21 mouse cellular contexts compared by ENCODE assay signal in the genomic region with DNA sequence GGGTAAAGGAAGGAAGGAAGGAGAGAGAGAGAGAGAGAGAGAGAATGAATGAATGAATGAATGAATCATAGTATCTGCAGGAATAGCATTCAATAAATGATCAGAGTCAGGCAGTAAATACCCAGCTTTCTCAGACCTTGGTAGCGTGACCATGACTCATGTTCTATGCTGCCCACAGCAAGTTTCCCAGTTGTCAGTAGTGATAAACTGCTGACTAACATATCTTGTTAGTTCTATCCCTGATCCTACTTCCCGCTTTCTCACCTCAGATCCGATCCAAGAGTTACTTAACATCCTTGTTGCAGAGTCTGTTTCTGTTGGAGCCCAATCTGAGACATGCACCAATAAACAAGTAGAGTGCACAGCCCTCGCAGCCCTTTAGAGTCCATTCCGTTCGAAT.
DNase-seq lines count a peak whose midpoint lies in the region; ATAC-seq and TF ChIP-seq lines count a peak whose summit lies in the region.
"Had no signal": no experiment of that assay in that cellular context is flagged by ENCODE, and none has a peak within 500 bp of the region (broad histone marks: within the 10 kb centered on the region; RNA-seq: fewer than 3 reads in every experiment).

No protein-coding gene starts in this region.

- peak; percentile 82 for ATAC-seq in frontal cortex, adult (ENCODE audit: low TSS enrichment)
- ATAC-seq: forebrain, embryonic 13.5 days; forebrain, embryonic 15.5 days; forebrain, postnatal 0 days had no signal

- TF ChIP-seq CTCF in C2C12 (IDR thresholded peaks at IDR 0.05; ENCODE audit: control insufficient read depth, insufficient read depth, insufficient read length): no peak

- H3ac ChIP-seq in C2C12 (ENCODE audit: control insufficient read depth, insufficient read length, low read depth) (no peak overlapping the region), myocyte (ENCODE audit: control insufficient read depth, insufficient read length) (no peak overlapping the region)

- no peaks in the 10 kb centered on the region for H3K36me3 ChIP-seq in C2C12 (ENCODE audit: control insufficient read depth, insufficient read depth)
- H3K36me3 ChIP-seq in myocyte (ENCODE audit: control insufficient read depth, insufficient read depth): no peaks in the 10 kb centered on the region
- H3K36me3 ChIP-seq: embryonic facial prominence, embryonic 10.5 days; embryonic facial prominence, embryonic 12.5 days; forebrain, embryonic 15.5 days had no signal

- peak overlapping the region; percentile 12 for H3K4me2 ChIP-seq in myocyte (ENCODE audit: low read depth)
- H3K4me2 ChIP-seq: embryonic facial prominence, embryonic 12.5 days; forebrain, embryonic 13.5 days; forebrain, embryonic 15.5 days had no signal

- TF ChIP-seq POLR2A in myocyte (IDR thresholded peaks at IDR 0.05; ENCODE audit: insufficient read length, low read depth): no peak

- H3K79me2 ChIP-seq in C2C12 (ENCODE audit: control insufficient read depth, insufficient read depth): no peaks in the 10 kb centered on the region
- no peaks in the 10 kb centered on the region for H3K79me2 ChIP-seq in myocyte (ENCODE audit: control insufficient read depth, insufficient read depth)

- H3K4me3 ChIP-seq in C2C12 (ENCODE audit: insufficient read depth, poor library complexity, severe bottlenecking) (no peak overlapping the region), myocyte (no peak overlapping the region)
- H3K4me3 ChIP-seq: embryonic facial prominence, embryonic 10.5 days; embryonic facial prominence, embryonic 12.5 days; forebrain, embryonic 13.5 days; forebrain, embryonic 15.5 days had no signal

- peak; percentile 22 for DNase-seq in adrenal gland, adult 2 months
- no peak for DNase-seq in adrenal gland, postnatal 14 days
- DNase-seq in frontal cortex, postnatal 14 days (ENCODE audit: low spot score in 2 of 2): no peak
- no peak for DNase-seq in embryo, embryonic 10 days (ENCODE audit: low spot score)
- DNase-seq in urinary bladder, adult 18-20 months (ENCODE audit: low spot score in 2 of 2): no peak
- DNase-seq: adrenal gland, adult 8-10 months; B cell, adult 2 months; cerebellum, adult 11-12 months; cerebellum, adult 2 months; cerebellum, adult 9-10 months; cerebellum, postnatal 10 days; cerebellum, postnatal 25 days; embryo, embryonic 11 days; forebrain, postnatal 0 days had no signal

- H3K27me3 ChIP-seq in C2C12 (ENCODE audit: control insufficient read depth, insufficient read depth, insufficient read length) (no peaks in the 10 kb centered on the region), myocyte (ENCODE audit: control insufficient read depth, insufficient read depth, insufficient read length) (no peaks in the 10 kb centered on the region)
- H3K27me3 ChIP-seq: embryonic facial prominence, embryonic 12.5 days; forebrain, embryonic 13.5 days; forebrain, embryonic 15.5 days had no signal

- no peaks in the 10 kb centered on the region for H3K79me3 ChIP-seq in C2C12 (ENCODE audit: low read depth)

TF ChIP-seq in C2C12, 6 proteins besides CTCF, POLR2A, EP300 and RAD21:
- TF ChIP-seq MYOD1 (IDR thresholded peaks at IDR 0.05; ENCODE audit: control insufficient read depth, insufficient read length, low read depth) (no peak), FOSL1 (IDR thresholded peaks at IDR 0.05; ENCODE audit: insufficient read depth, low read length, poor library complexity, severe bottlenecking) (no peak), CEBPB (IDR thresholded peaks at IDR 0.05; ENCODE audit: low read depth) (no peak), MYOG (IDR thresholded peaks at IDR 0.05; ENCODE audit: control insufficient read depth, extremely low read depth, insufficient read length) (no peak), USF1 (IDR thresholded peaks at IDR 0.05; ENCODE audit: low read depth) (peak; percentile 60), MAX (IDR thresholded peaks at IDR 0.05) (peak; percentile 43)

TF ChIP-seq in myocyte, 11 proteins besides CTCF, POLR2A, EP300 and RAD21:
- no peak for TF ChIP-seq SRF (IDR thresholded peaks at IDR 0.05; ENCODE audit: control insufficient read depth, insufficient read length, low read depth)
- no peak for TF ChIP-seq POLR2AphosphoS2 (IDR thresholded peaks at IDR 0.05; ENCODE audit: insufficient read length, low read depth)
- no peak for TF ChIP-seq CEBPB (IDR thresholded peaks at IDR 0.05; ENCODE audit: insufficient read depth, poor library complexity, severe bottlenecking)
TF ChIP-seq in myocyte: peak in this region for 0.
